Mouse (Mus musculus): ENCODE results near the gene Zfp960. TPM values are rescaled to one million over a fixed set of nuclear protein-coding genes. Genes with fewer than 3 reads are reported as not detected.
"Not testable (repeated sequence)": the region's sequence is repeated elsewhere in the genome, so short reads cannot be mapped to it uniquely, and the experiment has no call there.

The Zfp960 gene
- 5.2 and 6.7 TPM in 2 replicates for polyA plus RNA-seq (2016; fragmentation: Nextera tagmentation; extraction: Ambion mirVana)

GRCm38 (mm10) chr17:17063628-17064494 is at the start of gene Zfp960:
Zfp960 (plus strand) TSS chr17:17064113.
- not testable (repeated sequence) for H3K36me3 ChIP-seq, H3K27ac ChIP-seq, H3K4me1 ChIP-seq, H3K27me3 ChIP-seq, H3K9me3 ChIP-seq
- H3K9ac ChIP-seq: peak within 1 kb of the TSS; percentile 34; the same call in 1 of the 2 replicates
- H3K4me2 ChIP-seq (replicated peaks): peak within 1 kb of the TSS; percentile 53
- ATAC-seq (ENCODE audit: insufficient number of reproducible peaks, insufficient read depth, low FRiP score, low TSS enrichment): peak; percentile 98
- peak within 1 kb of the TSS; percentile 42 for H3K4me3 ChIP-seq
- WGBS: under 1% methylated on average over 12 of the region's 21 CpGs

DNA sequence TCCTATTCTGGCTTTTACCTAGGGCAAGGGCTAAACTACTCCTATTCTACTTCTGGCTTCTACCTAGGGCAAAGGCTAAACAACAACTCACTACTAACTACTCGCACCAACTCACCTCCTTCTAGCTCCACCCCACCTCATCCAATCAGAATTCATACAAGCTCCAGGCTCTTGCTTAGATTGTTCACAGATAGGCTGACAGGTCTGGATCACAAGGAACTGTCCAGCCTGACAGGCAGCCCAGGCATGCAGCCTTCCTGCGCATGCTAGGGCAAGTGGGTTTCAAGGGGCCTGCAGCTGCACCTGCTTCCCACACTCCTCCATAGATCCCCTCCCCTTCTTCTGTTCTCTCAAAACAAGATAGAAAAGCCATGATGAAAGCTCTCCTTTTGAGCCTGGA is 45.8 kb upstream of the Zfp960 start:
- H3K9me3 ChIP-seq: peaks cover 12% of the 10 kb centered on the region
- H3K9ac ChIP-seq; H3K4me3 ChIP-seq; ATAC-seq (ENCODE audit: insufficient number of reproducible peaks, insufficient read depth, low FRiP score, low TSS enrichment); H3K27me3 ChIP-seq; H3K36me3 ChIP-seq; H3K4me1 ChIP-seq; H3K27ac ChIP-seq; H3K4me2 ChIP-seq (replicated peaks): not testable (repeated sequence)
- 98% methylated on average over 2 of the region's 2 CpGs for WGBS

- WGBS: 74% methylated on average over 1 of the region's 1 CpGs
- not testable (repeated sequence) for ATAC-seq (ENCODE audit: insufficient number of reproducible peaks, insufficient read depth, low FRiP score, low TSS enrichment); H3K9ac ChIP-seq; H3K27ac ChIP-seq; H3K36me3 ChIP-seq; H3K9me3 ChIP-seq; H3K4me3 ChIP-seq; H3K4me2 ChIP-seq (replicated peaks); H3K27me3 ChIP-seq; H3K4me1 ChIP-seq
These were observed 4.3 kb upstream of the Zfp960 start for GRCm38 (mm10) chr17:17059566-17059965.

GRCm38 (mm10) chr17:17120830-17121502 is 57.1 kb downstream of the Zfp960 start, which contains the start of gene Zfp97:
Zfp97 (plus strand) TSS chr17:17121415.
- not testable (repeated sequence) for H3K36me3 ChIP-seq; H3K27me3 ChIP-seq; H3K27ac ChIP-seq; H3K4me1 ChIP-seq; H3K9me3 ChIP-seq; H3K4me3 ChIP-seq; H3K9ac ChIP-seq; H3K4me2 ChIP-seq (replicated peaks)
- no CpG with 5 or more reads among the region's 8 CpGs for WGBS
- ATAC-seq (ENCODE audit: insufficient number of reproducible peaks, insufficient read depth, low FRiP score, low TSS enrichment): peak; percentile 75; the same call in 1 of the 2 replicates

Other genes with a start within 250 kb of the Zfp960 start
- gene Zfp97, start 57.3 kb downstream of the Zfp960 start, polyA plus RNA-seq (2016; fragmentation: Nextera tagmentation; extraction: Ambion mirVana): 4.3 and 5.9 TPM in 2 replicates